Mouse (Mus musculus): ENCODE results near the gene Fitm1.

Fitm1 gene

GRCm38 (mm10) chr14:55570588-55570987 is 4.8 kb upstream of the Fitm1 start:
- no peak for DNase-seq (ENCODE audit: low read depth)

DNA sequence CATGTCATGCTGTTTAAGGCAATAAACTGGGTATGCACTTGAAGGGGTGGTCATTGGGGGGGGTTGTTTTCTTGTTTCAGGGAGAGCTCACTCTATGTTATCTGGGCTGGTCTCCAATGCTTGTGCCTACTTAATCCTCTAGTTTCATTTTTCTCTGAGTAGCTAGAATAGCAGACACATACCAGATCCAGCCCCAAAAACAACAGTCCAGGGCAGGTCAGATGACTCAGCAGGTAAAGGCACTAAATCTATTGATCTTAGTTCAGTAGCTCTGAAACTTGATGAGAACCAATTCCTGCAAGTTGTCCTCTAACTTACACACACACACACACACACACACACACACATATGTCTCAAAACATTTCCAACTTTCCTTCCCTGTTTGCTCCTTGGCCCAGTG is 3.7 kb upstream of the Fitm1 start:
- no peak for DNase-seq (ENCODE audit: low read depth)

DNA sequence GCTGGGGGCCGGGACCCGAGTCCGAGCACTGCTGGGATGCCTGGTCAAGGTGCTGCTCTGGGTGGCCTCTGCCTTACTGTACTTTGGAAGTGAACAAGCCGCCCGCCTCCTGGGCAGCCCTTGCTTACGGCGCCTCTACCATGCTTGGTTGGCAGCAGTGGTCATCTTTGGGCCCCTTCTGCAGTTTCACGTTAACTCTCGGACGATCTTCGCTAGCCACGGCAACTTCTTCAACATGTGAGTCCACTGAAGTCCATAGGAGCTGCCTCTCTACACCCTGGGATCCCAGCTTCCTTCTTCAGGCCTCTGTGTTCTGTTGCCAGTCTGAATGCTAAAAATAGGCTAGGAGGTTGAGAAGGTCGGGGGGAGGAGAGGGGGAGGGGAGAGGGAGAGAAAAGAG is 294 bp downstream of the Fitm1 start:
- DNase-seq (ENCODE audit: low read depth): no peak

GRCm38 (mm10) chr14:55576376-55576775 is 959 bp downstream of the Fitm1 start:
- no peak for DNase-seq (ENCODE audit: low read depth)

DNA sequence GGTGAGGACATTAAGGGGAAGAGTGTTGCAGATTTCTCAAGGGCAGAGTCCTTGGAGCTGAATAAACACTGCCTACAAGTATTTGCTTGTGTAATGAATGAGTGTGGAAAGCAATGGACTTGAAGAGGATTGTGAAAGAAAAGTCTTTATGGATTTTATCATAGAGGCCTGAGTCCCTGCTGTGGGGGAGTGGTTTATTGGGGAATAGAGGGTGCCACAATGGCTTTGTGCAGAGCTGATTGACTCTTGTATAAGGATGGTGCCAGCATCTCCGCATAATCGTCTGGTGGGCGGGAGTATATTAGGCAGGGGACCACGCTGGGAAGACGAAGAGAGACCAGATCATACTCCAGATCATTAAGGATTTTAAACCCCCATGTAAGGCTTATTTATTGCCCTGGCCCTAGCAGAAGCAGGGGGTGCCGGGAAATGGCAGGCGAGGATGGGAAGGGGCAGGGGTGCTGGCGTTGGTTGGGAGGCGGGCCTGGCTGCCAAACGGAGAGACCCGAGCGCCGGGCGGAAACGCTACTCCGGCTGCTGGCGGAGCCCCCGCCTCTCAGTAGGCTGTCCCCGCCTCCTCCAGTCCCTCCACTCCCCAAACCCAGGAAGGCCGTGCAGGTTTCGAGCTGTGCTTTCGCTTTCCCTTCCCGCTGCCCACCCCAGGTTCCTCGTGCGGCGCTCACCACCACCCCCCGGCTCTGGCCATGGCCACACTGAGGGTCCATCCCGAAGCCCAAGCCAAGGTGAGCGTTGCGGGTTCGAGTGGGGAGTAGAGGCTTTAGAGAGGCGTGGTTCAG is 2.7 kb downstream of the Fitm1 start, which contains the start of gene Psme1:
TSS of gene Psme1 (plus strand) at position 253 of the 797 bp plus-strand sequence.
- peak; percentile 85 for DNase-seq (ENCODE audit: low read depth)

GRCm38 (mm10) chr14:55578668-55579269 is 3.4 kb downstream of the Fitm1 start:
- DNase-seq (ENCODE audit: low read depth): peak; percentile 64

DNA sequence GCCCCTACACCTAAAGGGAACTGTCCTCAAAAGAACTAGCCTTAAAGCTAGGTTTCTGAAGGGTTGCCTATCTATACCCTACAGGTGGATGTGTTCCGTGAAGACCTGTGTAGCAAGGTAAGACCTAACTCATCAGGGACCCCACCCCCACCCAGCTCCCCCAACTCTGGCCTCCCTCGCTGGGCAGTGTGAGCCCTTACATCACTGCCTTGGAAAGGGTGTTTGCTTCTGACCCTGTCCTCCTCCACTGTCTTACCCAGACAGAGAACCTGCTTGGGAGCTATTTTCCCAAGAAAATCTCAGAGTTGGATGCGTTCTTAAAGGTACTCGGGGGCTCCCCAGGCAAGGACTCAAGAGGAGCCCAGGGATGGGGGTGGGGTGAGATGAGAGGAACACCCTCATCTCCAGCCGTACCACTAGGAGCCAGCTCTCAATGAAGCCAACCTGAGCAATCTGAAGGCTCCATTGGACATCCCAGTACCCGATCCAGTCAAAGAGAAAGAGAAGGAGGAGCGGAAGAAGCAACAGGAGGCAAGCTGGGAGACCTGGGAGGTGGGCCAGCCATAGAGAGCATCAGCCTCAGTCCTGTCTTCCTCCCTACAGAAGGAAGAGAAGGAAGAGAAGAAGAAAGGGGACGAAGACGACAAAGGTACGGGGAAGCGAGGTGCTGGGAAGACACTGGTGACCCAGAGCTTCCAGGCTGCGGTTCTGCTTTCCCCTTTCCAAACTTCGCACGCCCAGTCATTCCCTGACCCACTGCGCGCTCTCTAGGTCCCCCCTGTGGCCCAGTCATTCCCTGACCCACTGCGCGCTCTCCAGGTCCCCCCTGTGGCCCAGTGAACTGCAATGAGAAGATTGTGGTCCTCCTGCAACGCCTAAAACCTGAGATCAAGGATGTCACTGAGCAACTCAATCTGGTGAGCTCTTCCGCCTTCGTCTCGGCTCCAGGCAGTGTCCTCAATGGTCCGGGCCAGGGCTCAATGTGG is 4.4 kb downstream of the Fitm1 start:
- no peak for DNase-seq (ENCODE audit: low read depth)

DNA sequence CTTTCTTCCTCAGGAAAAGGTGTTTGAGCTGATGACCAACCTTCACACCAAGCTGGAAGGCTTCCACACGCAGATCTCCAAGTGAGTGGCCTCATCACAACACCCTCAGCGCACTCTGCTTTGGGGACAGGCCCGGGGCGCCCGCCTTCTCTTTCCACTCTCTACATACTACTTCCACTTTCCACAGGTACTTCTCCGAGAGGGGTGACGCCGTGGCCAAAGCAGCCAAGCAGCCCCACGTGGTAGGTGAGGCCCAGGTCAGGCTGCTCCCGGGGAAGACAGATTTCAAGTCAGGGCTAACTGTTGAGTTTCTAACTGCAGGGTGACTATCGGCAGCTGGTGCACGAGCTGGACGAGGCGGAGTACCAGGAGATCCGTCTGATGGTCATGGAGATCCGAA is 5.3 kb downstream of the Fitm1 start:
- no peak for DNase-seq (ENCODE audit: low read depth)

DNA sequence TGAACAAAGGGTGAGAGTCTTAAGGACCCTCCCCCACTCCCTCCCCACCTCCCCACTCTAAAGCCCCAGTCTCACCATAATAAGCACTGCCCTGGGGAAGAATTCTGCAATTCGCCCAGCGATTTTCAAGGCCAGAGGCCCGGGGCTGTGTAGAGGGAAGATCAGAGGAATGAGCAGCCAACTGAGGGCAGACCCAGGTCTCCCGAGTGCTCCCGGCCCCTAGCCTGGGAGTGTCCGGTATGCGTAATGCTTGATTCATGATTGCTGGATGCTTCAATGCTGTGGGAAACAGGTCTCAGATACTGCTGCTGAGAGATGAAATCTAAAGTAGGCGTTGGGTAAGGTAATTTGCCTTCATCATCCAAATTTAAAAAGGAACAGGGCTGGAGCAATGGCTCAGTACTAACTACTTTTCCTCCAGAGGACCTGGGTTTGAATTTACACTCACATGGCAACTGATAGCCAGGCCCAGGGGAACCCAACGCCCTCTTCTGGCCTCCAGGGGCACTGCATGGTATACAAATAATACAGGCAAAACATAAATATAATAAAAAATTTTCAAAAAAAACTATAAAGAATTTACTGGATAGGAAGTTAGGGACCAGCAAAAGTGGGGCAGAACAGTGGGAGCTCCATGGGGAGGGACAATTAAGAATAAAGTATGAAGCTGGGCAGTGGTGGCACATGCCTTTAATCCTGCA is 6.7 kb downstream of the Fitm1 start:
- peak; percentile 48 for DNase-seq (ENCODE audit: low read depth)

GRCm38 (mm10) chr14:55584303-55584701 is 8.9 kb downstream of the Fitm1 start:
- DNase-seq (ENCODE audit: low read depth): no peak

DNA sequence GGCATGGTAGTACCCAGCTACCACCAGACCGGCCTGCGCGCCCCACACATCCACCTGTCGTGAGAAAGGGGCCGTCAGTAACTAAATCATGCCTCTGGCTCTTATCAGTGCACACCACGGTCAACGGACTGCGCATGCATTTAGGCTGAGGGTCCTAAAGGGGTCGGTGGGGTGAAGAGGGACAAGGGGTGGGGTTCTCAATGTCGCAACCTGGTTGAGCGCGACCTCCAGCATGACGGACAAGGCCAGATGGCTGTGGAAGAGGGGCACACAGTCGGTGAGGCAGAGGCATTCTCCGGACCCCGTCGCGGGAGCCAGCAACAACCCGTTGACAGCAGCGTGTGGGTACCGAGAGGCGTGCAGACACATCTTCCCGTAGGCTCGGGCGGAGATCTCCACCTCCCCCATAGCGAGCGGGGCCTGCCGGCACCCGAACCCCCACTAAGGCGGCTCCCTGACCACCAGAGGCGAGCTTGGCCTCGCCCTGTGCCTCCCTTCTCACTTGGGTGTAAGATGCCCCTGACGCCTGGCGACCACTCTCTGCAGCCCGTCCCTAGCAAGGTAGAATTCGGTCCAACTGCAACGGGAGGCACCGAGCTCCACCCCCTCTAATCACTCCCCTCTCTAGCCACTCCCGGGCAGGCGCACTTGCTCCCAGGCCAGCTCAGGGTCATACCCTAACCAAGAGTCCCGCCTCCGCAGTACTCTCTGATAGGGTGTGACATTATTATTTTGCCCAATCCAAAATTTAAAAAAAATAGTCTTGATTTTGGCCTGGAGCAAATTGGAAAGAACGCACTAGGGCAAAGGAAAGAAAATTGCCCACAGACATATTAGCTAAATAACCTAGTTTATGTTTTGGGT is 9.5 kb downstream of the Fitm1 start, which contains the start of gene Emc9:
TSS of gene Emc9 (minus strand) at position 601 of the 864 bp plus-strand sequence.
- peak; percentile 78 for DNase-seq (ENCODE audit: low read depth)

DNA sequence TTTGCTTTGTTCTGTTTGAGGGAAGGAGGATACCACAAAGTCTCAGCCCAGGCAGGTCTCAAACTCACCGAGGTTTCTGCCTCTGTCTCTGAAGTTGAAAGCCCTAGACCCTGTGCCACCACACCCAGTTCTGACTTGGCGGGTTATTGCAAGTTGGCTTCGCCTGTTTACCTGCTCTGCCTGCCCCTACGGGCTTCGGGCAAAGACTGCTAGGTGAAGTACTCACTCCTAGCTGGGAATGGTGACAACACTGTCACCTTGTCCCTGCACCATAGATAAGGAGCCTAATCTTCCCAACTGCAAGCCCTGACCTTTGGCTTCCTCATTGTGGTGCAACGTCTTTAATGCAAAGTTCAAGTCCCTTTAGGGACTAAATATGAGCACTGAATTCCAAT is 10.1 kb downstream of the Fitm1 start:
- peak; percentile 75 for DNase-seq (ENCODE audit: low read depth)

GRCm38 (mm10) chr14:55586149-55586548 is 10.7 kb downstream of the Fitm1 start:
- no peak for DNase-seq (ENCODE audit: low read depth)

DNA sequence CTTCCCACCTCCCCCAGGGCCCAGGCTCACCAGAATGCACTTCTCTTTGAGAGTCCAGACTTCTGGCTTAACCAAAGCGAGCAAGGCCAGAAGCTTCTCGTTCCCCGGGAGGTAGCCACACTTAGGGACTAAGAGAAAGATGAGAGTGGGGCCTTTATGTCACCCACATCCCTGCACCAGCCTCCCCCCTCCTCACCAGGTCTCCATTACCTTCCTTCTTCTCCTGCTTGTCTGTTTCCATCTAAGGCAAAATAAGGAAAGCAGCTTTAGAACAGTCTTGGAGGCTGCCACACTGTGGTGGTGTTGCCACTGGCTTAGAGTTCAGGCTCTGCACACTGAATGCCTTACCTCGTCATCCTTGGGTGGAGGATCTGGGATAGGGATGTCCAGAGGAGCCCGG is 13.9 kb downstream of the Fitm1 start:
- DNase-seq (ENCODE audit: low read depth): no peak

DNA sequence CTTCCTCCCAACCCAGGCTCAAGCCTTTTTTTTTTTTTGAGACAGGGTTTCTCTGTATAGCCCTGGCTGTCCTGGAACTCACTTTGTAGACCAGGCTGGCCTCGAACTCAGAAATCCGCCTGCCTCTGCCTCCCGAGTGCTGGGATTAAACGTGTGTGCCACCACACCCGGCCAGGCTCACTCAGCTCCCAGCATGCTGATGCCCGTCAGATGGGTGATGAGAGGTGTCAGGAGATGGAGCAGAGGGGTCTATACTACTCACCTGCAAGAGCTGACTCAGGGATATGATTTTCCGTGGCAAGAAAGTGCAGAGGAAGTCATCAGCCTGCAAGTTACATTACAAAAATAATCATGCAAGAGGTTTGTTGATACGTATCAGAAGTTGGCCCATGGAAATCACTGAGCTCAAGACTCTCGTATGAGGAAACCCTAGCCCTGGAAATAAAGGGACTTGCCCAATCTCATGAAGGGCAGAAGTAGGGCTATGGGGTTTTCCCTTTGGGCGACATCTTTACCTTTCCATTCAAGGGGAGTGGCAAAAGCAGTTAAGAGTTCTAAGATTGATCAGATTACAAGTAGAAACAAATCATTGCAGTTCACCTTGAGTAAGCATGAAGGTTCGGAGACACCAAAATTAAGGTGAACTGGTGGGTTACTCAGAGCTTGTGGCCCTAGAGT is 14.5 kb downstream of the Fitm1 start:
- DNase-seq (ENCODE audit: low read depth): peak; percentile 67

DNA sequence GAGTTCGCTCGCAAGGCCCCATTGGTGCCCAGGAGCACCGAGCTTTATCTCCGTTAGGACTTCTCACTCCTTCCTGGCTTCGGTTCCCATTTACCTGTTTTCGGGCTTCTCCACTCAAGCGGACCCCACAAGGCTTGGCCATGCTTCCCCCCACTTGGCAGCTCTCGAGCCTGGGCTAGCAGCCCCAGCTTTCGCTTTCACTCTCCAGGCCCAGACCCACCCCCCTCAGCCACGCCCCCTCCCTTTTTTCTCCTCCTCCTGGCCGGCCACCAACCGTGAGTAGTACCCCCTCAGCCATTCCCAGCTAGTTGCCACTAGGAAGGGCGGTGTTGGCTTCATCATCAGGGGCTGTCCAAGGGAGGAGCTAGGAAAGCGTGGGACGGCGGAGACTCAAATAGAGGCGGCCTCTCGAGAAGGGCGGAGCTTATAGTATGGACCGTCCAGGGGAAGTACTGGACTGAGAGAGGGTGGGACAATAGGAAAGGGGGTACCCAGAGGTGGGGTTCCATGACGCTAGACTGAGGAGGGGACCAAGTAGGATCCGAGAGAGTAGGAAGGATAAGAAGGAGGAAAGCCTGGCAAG is 15.4 kb downstream of the Fitm1 start, which contains the start of gene Psme2:
TSS of gene Psme2 (minus strand) at position 366 of the 583 bp plus-strand sequence.
- DNase-seq (ENCODE audit: low read depth): peak; percentile 90

DNA sequence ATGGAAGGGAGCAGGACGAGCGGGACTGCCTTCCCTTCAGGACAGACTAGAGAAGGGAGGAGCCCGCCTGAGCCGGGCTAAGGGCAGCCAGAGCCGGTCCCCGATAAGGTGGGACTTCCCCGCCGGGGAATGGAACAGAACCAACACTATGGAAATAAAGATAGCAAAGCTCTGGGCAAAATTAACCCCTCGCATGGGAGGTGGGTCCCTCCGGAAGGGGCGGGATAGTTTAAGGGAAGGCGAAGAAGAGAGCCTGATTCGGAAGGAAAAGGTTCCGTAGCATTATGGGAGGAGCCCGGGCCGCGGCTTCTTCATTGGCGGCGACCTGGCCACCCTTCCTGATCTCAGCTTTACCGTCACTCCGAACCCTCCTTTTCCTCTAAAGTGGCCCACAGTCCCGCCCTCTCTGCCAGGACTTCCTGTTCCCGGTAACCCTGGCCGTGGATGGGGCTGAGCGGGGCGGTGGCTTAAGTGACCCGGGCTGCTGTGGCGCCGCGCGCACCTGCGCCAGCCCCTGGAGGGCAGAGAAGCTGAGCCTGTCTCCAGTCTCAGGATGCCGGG is 16.0 kb downstream of the Fitm1 start, which contains the start of gene Rnf31:
TSS of gene Rnf31 (plus strand) at position 378 of the 561 bp plus-strand sequence.
- DNase-seq (ENCODE audit: low read depth): peak; percentile 89

DNA sequence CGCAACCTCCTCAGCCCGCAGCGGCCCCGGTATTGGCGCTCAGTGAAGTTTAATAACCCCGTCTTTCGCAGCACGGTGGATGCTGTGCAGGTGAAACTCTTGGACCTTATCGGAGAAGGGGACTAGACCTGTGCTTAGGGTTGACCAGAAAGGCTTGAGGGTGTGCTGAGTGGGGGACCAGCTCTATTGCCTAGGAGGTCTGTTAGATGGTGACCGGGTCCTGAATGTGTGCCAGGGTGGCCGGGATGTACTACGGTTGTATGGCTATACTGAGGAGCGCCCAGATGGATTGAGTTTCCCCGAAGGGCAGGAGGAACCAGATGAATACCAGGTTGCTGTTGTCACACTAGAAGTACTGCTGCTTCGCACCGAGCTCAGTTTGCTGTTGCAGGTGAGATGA is 16.8 kb downstream of the Fitm1 start:
- DNase-seq (ENCODE audit: low read depth): no peak

- no peak for DNase-seq (ENCODE audit: low read depth)
Observed at GRCm38 (mm10) chr14:55596036-55596690, 20.7 kb downstream of the Fitm1 start.

Measured in naive thymus-derived CD4-positive, alpha-beta T cell, adult 2 months (primary cell).